Comparison of ENCODE assay signal across 12 mouse cellular contexts in the genomic region with DNA sequence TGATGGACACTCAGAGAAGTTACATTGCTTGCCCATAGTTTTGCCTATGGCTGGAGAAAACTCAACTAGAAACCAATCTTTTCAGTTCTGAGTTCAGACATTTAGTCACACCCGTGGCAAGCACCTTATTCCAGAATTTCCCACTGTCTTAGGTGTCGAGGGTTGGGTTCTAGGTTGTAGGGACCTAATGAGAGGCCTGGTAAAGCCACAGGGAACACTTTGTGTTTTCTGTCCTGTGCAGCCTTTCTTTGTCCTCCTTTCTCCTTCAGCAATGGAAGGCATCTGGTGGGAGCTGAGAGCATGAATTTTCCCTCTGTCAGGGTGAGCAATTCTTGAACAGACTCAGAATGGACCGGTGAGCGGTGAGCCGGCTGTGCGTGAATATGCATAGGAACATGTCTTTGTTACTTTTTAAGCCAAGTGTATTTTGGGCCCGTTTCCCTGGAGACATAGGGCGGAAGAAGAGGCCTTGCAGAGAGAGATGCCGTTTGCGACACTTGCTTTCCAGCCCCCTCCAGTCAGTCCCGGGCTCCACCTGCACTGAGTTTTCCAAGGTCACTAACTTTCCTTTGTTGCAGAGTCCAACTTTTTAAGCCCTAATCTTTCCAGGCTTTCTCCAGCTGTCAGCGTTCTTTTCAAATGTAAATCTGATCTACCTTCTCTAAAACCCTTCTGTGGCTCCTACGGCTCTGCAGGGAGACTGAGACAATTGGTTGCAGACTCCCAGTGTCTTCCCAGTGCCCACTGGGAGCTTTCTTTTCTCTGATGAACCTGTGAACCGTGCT. TPM values are rescaled to one million over a fixed set of nuclear protein-coding genes. Genes with fewer than 3 reads are reported as not detected.
A peak's percentile ranks its signal among the peaks of the same experiment; 100 is the strongest.
DNase-seq lines count a peak whose midpoint lies in the region.
"Had no signal": no experiment of that assay in that cellular context is flagged by ENCODE, and none has a peak within 500 bp of the region (broad histone marks: within the 10 kb centered on the region; RNA-seq: fewer than 3 reads in every experiment).

No protein-coding gene starts in this region.

- H3K27ac ChIP-seq in embryonic facial prominence, embryonic 10.5 days (replicated peaks) = peak overlapping the region; percentile 59
- H3K27ac ChIP-seq in heart, embryonic 10.5 days = no peak overlapping the region

- 18% methylated on average over 14 of the region's 14 CpGs for WGBS in embryonic facial prominence, embryonic 10.5 days
- whole genome bisulfite sequencing in heart, embryonic 10.5 days = 27% methylated on average over 14 of the region's 14 CpGs

- H3K27me3 ChIP-seq in embryonic facial prominence, embryonic 10.5 days (replicated peaks; ENCODE audit: low read depth, poor library complexity, severe bottlenecking) = 0 out of 2 replicates have a peak, but pooled peaks cover 7% of the 10 kb centered on the region
- H3K27me3 ChIP-seq in heart, embryonic 10.5 days (ENCODE audit: insufficient read depth, poor library complexity, severe bottlenecking) = no peaks in the 10 kb centered on the region

- peak; percentile 65 for DNase-seq in left cerebral cortex, adult 11 months (ENCODE audit: low spot score)
- no peak for DNase-seq in left cerebral cortex, postnatal 4 days
- peak; percentile 52 for DNase-seq in embryonic facial prominence, embryonic 10.5 days (ENCODE audit: low spot score)
- DNase-seq in left cerebral cortex, adult 9 months (ENCODE audit: low spot score in 2 of 2) = peak; percentile 68 to 85
- peak; percentile 38 for DNase-seq in right cerebral cortex, postnatal 4 days
- DNase-seq in gastrocnemius, postnatal 36 days = no peak
- DNase-seq in gastrocnemius, postnatal 4 days (ENCODE audit: low spot score in 2 of 2) = no peak
- DNase-seq in heart, embryonic 10.5 days (ENCODE audit: low spot score) = no peak
- DNase-seq: cerebellum, adult 2 months; heart, adult 18-20 months had no signal

- intact Hi-C loops in left cerebral cortex, postnatal 4 days (cut with DNase I) = no loop called here
- intact Hi-C loops in gastrocnemius, postnatal 36 days (cut with DNase I) = no loop called here

- H3K4me1 ChIP-seq in embryonic facial prominence, embryonic 10.5 days = peaks cover 9% of the 10 kb centered on the region
- H3K4me1 ChIP-seq in heart, embryonic 10.5 days = no peaks in the 10 kb centered on the region

- H3K9me3 ChIP-seq in embryonic facial prominence, embryonic 10.5 days = no peaks in the 10 kb centered on the region
- H3K9me3 ChIP-seq in heart, embryonic 10.5 days = no peaks in the 10 kb centered on the region

- no peaks in the 10 kb centered on the region for H3K36me3 ChIP-seq in embryonic facial prominence, embryonic 10.5 days (replicated peaks)
- no peaks in the 10 kb centered on the region for H3K36me3 ChIP-seq in heart, embryonic 10.5 days

- H3K4me3 ChIP-seq in embryonic facial prominence, embryonic 10.5 days = 0 out of 2 replicates have a peak overlapping the region, but pooled peaks have one; percentile 13
- H3K4me3 ChIP-seq in heart, embryonic 10.5 days = no peak overlapping the region; the same call in 1 of the 2 replicates

RNA-seq across cellular contexts. Expression of gene Cdk5r2, which starts 30.0 kb away (rescaled TPM):
- total RNA-seq in left cerebral cortex, postnatal 4 days (2021) = 100 to 1,000 TPM; 227 to 230 TPM
- polyA plus RNA-seq in embryonic facial prominence, embryonic 10.5 days (2016; fragmentation: Nextera tagmentation; extraction: Ambion mirVana) = 0.21 and 0.39 TPM in 2 replicates
- not detected for total RNA-seq in gastrocnemius, postnatal 36 days (2021)
- under 1 TPM; 0.12 to 0.18 TPM for total RNA-seq in gastrocnemius, postnatal 4 days (2021)
- polyA plus RNA-seq in heart, embryonic 10.5 days (2016; fragmentation: Nextera tagmentation; extraction: Ambion mirVana) = not detected in 2 replicates
- total RNA-seq: heart, adult 18-20 months had no signal
- polyA plus RNA-seq: lung, embryonic 16.5 days; Patski had no signal

RNA-seq across cellular contexts. Expression of gene Wnt10a, which starts 33.4 kb away (rescaled TPM):
- total RNA-seq in left cerebral cortex, postnatal 4 days (2021) = under 1 TPM in 1 of 2 experiments, not detected in 1; 0.38 TPM
- polyA plus RNA-seq in embryonic facial prominence, embryonic 10.5 days (2016; fragmentation: Nextera tagmentation; extraction: Ambion mirVana) = 0.70 and 1.2 TPM in 2 replicates
- not detected for total RNA-seq in gastrocnemius, postnatal 36 days (2021)
- total RNA-seq in gastrocnemius, postnatal 4 days (2021) = under 1 TPM; 0.13 to 0.27 TPM
- 0.07 and 0.29 TPM in 2 replicates for polyA plus RNA-seq in heart, embryonic 10.5 days (2016; fragmentation: Nextera tagmentation; extraction: Ambion mirVana)
- total RNA-seq: heart, adult 18-20 months had no signal
- polyA plus RNA-seq: Patski had no signal

RNA-seq across cellular contexts. Expression of gene Wnt6, which starts 53.0 kb away (rescaled TPM):
- total RNA-seq in left cerebral cortex, postnatal 4 days (2021) = 1 to 10 TPM; 3.5 to 5.1 TPM
- 26.5 and 26.6 TPM in 2 replicates for polyA plus RNA-seq in embryonic facial prominence, embryonic 10.5 days (2016; fragmentation: Nextera tagmentation; extraction: Ambion mirVana)
- under 1 TPM; 0.20 to 0.32 TPM for total RNA-seq in gastrocnemius, postnatal 36 days (2021)
- total RNA-seq in gastrocnemius, postnatal 4 days (2021) = 1 to 10 TPM; 1.1 to 1.8 TPM
- polyA plus RNA-seq in heart, embryonic 10.5 days (2016; fragmentation: Nextera tagmentation; extraction: Ambion mirVana) = 4.0 and 11.9 TPM in 2 replicates
- polyA plus RNA-seq: Patski had no signal

Comparison
In these comparisons a context has a peak if more than half of its experiments do, and no peak if none do; other contexts are left out.
1. DNase-seq: peak in left cerebral cortex, adult 11 months (single experiment), embryonic facial prominence, embryonic 10.5 days (single experiment), left cerebral cortex, adult 9 months (2 of 2) and right cerebral cortex, postnatal 4 days (single experiment); none in left cerebral cortex, postnatal 4 days (single experiment), gastrocnemius, postnatal 36 days (0 of 2), gastrocnemius, postnatal 4 days (0 of 2) and heart, embryonic 10.5 days (single experiment).
2. RNA of gene Cdk5r2, which starts 30.0 kb away (total RNA-seq): 227 to 230 TPM in left cerebral cortex, postnatal 4 days; 0.12 to 0.18 TPM in gastrocnemius, postnatal 4 days and not detected in gastrocnemius, postnatal 36 days; every median in the first group is over 100 times any median in the second.